Mouse (Mus musculus): ENCODE data around the gene Obsl1. TPM values are rescaled to one million over a fixed set of nuclear protein-coding genes. Genes with fewer than 3 reads are reported as not detected.

Obsl1 gene
- total and polyA plus RNA-seq, 3 experiments: 0.47 to 0.84 TPM; not detected in 1

- dilution Hi-C loops (cut with MboI; ENCODE audit: extremely low pct_ligation_motif_present, extremely low pct_unique_long_range_greater_than_20kb, low sequenced_read_pairs) (no loop called here), in situ Hi-C loops (cut with MboI; ENCODE audit: low pct_ligation_motif_present, low pct_unique_long_range_greater_than_20kb, low sequenced_read_pairs) (no loop called here)
- no peak overlapping the region for H3K27ac ChIP-seq (ENCODE audit: insufficient read depth, low read depth)
- H3K9me3 ChIP-seq (replicated peaks; ENCODE audit: low read length): peaks cover 6% of the 10 kb centered on the region
- peaks cover under 1 to 8% of the 10 kb centered on the region in 2 experiments; a peak in 3 of 4 replicates for H3K4me1 ChIP-seq (ENCODE audit: control insufficient read depth in 1 of 2, insufficient read depth in 2 of 2)
- H3K9ac ChIP-seq (ENCODE audit: insufficient read depth, low read depth): no peak overlapping the region
- TF ChIP-seq CHD2 (IDR thresholded peaks at IDR 0.05; ENCODE audit: low read length) (no peak), ZKSCAN1 (IDR thresholded peaks at IDR 0.05; ENCODE audit: borderline replicate concordance, low read depth, low read length) (no peak), NELFE (IDR thresholded peaks at IDR 0.05; ENCODE audit: low read depth, low read length) (no peak), POLR2AphosphoS2 (IDR thresholded peaks at IDR 0.05; ENCODE audit: low read depth, low read length) (no peak), MYC (IDR thresholded peaks at IDR 0.05; ENCODE audit: low read depth, low read length) (no peak), HCFC1 (IDR thresholded peaks at IDR 0.05; ENCODE audit: low read depth, low read length) (no peak), ZNF384 (IDR thresholded peaks at IDR 0.05; ENCODE audit: low read depth, low read length) (no peak), USF2 (conservative IDR thresholded peaks at IDR 0.05; ENCODE audit: low read depth, low read length) (no peak), KAT2A (IDR thresholded peaks at IDR 0.05; ENCODE audit: insufficient replicate concordance, low read length) (no peak), RAD21 (IDR thresholded peaks at IDR 0.05; ENCODE audit: low read depth, low read length) (no peak), JUND (conservative IDR thresholded peaks at IDR 0.05; ENCODE audit: low read depth, low read length) (no peak), SMC3 (IDR thresholded peaks at IDR 0.05; ENCODE audit: low read depth, low read length) (no peak), GABPA (IDR thresholded peaks at IDR 0.05; ENCODE audit: insufficient replicate concordance, low read depth, low read length) (no peak), MEF2A (IDR thresholded peaks at IDR 0.05; ENCODE audit: borderline replicate concordance, low read depth, low read length) (no peak), POLR2A (IDR thresholded peaks at IDR 0.05; ENCODE audit: low read depth, low read length) (no peak), CTCF (conservative IDR thresholded peaks at IDR 0.05 in 1 of 2, IDR thresholded peaks at IDR 0.05 in 1 of 2; ENCODE audit: low read depth in 2 of 2, low read length in 2 of 2) (no peak), RCOR1 (conservative IDR thresholded peaks at IDR 0.05; ENCODE audit: low read depth, low read length) (no peak)
- no peaks in the 10 kb centered on the region for H3K27me3 ChIP-seq (replicated peaks)
- no peaks in the 10 kb centered on the region for H3K79me2 ChIP-seq (replicated peaks; ENCODE audit: control insufficient read depth, extremely low read depth, insufficient read depth, poor library complexity, severe bottlenecking)
- H3K4me3 ChIP-seq (replicated peaks in 1 of 3; ENCODE audit: low read depth in 2 of 3, low read length in 2 of 3, poor library complexity in 1 of 3): no peak overlapping the region
- H3K36me3 ChIP-seq (replicated peaks in 1 of 2; ENCODE audit: control insufficient read depth in 1 of 2, insufficient read depth in 1 of 2, low read length in 1 of 2): peaks cover 19 to 38% of the 10 kb centered on the region in 2 experiments
- H3K4me2 ChIP-seq (ENCODE audit: insufficient read depth, low read depth, poor library complexity, severe bottlenecking): no peak overlapping the region
- DNase-seq (ENCODE audit: extremely low read depth): no peak
Observed at GRCm38 (mm10) chr1:75538597-75539190, 32.4 kb upstream of the Obsl1 start.

- H3K9ac ChIP-seq (ENCODE audit: insufficient read depth, low read depth): no peak overlapping the region
- H3K9me3 ChIP-seq (replicated peaks; ENCODE audit: low read length): peaks cover under 1% of the 10 kb centered on the region
- dilution Hi-C loops (cut with MboI; ENCODE audit: extremely low pct_ligation_motif_present, extremely low pct_unique_long_range_greater_than_20kb, low sequenced_read_pairs): no loop called here
- peaks cover 25 to 50% of the 10 kb centered on the region in 2 experiments for H3K36me3 ChIP-seq (replicated peaks in 1 of 2; ENCODE audit: control insufficient read depth in 1 of 2, insufficient read depth in 1 of 2, low read length in 1 of 2)
- no peaks in the 10 kb centered on the region for H3K79me2 ChIP-seq (replicated peaks; ENCODE audit: control insufficient read depth, extremely low read depth, insufficient read depth, poor library complexity, severe bottlenecking)
- H3K27ac ChIP-seq (ENCODE audit: insufficient read depth, low read depth): no peak overlapping the region
- peaks cover 11 to 19% of the 10 kb centered on the region in 2 experiments for H3K4me1 ChIP-seq (ENCODE audit: control insufficient read depth in 1 of 2, insufficient read depth in 2 of 2)
- no peak for DNase-seq (ENCODE audit: extremely low read depth)
- H3K27me3 ChIP-seq (replicated peaks): no peaks in the 10 kb centered on the region
- in situ Hi-C loops (cut with MboI; ENCODE audit: low pct_ligation_motif_present, low pct_unique_long_range_greater_than_20kb, low sequenced_read_pairs): no loop called here
- no peak for TF ChIP-seq JUND (conservative IDR thresholded peaks at IDR 0.05; ENCODE audit: low read depth, low read length)
- no peak for TF ChIP-seq POLR2A (IDR thresholded peaks at IDR 0.05; ENCODE audit: low read depth, low read length)
- no peak for TF ChIP-seq CHD2 (IDR thresholded peaks at IDR 0.05; ENCODE audit: low read length)
- no peak for TF ChIP-seq MAFK (IDR thresholded peaks at IDR 0.05; ENCODE audit: insufficient replicate concordance, low read length)
- no peak for TF ChIP-seq MYC (IDR thresholded peaks at IDR 0.05; ENCODE audit: low read depth, low read length)
- TF ChIP-seq RAD21 (IDR thresholded peaks at IDR 0.05; ENCODE audit: low read depth, low read length): no peak
- no peak for TF ChIP-seq POLR2AphosphoS2 (IDR thresholded peaks at IDR 0.05; ENCODE audit: low read depth, low read length)
- TF ChIP-seq MAZ (IDR thresholded peaks at IDR 0.05; ENCODE audit: low read depth, low read length): no peak
- no peak for TF ChIP-seq TBP (conservative IDR thresholded peaks at IDR 0.05; ENCODE audit: low read depth, low read length)
- TF ChIP-seq CTCF (conservative IDR thresholded peaks at IDR 0.05 in 1 of 2, IDR thresholded peaks at IDR 0.05 in 1 of 2; ENCODE audit: low read depth in 2 of 2, low read length in 2 of 2): no peak
- no peak for TF ChIP-seq IRF4 (IDR thresholded peaks at IDR 0.05; ENCODE audit: low read depth, low read length)
- no peak overlapping the region for H3K4me2 ChIP-seq (ENCODE audit: insufficient read depth, low read depth, poor library complexity, severe bottlenecking)
- no peak overlapping the region for H3K4me3 ChIP-seq (replicated peaks in 1 of 3; ENCODE audit: low read depth in 2 of 3, low read length in 2 of 3, poor library complexity in 1 of 3)
Observed at GRCm38 (mm10) chr1:75537587-75537986, 31.3 kb upstream of the Obsl1 start.
